Mouse (Mus musculus): ENCODE results near the gene Ubr3. TPM values are rescaled to one million over a fixed set of nuclear protein-coding genes. Genes with fewer than 3 reads are reported as not detected.
"Not testable (repeated sequence)": the region's sequence is repeated elsewhere in the genome, so short reads cannot be mapped to it uniquely, and the experiment has no call there.

Ubr3 gene
- total RNA-seq, 2 experiments from 2014 or later = 72.6 to 78.7 TPM

DNA sequence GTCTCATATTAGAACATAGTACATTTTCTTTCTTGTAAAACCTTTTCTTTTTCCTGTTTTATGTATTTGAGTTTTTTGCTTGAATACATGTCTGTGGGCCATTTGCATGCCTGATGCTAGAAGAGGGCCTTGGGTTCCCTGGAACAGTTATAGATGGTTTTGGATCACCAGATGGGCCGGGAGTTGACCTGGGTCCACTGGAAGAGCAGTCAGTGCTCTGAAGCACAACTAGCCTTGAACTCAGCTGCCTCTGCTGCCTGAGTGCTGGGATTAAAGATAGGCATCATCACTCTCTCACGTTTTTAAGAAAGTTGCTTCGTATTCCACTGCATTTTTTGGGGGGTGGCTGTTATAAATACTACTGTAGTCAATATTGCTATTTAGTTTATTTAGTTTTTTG, 6.5 kb downstream of the Ubr3 start:
- no peak for DNase-seq (ENCODE audit: low spot score in 2 of 2)

DNA sequence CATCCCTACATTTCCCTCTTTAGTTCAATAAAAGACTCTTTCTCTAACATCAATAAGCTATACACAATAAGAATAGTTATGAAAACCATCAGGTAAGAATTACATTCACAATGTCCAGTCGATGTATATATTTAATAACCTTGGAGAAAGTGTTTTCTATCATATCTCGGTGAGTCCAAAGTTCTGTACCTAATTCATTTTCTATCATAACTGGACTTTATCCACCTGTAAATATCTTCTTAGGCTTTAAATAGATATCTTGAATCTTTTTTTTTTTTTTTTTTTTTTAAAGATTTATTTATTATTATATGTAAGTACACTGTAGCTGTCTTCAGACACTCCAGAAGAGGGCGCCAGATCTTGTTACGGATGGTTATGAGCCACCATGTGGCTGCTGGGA, 10.3 kb downstream of the Ubr3 start:
- DNase-seq (ENCODE audit: low spot score in 2 of 2) = not testable (repeated sequence)

DNA sequence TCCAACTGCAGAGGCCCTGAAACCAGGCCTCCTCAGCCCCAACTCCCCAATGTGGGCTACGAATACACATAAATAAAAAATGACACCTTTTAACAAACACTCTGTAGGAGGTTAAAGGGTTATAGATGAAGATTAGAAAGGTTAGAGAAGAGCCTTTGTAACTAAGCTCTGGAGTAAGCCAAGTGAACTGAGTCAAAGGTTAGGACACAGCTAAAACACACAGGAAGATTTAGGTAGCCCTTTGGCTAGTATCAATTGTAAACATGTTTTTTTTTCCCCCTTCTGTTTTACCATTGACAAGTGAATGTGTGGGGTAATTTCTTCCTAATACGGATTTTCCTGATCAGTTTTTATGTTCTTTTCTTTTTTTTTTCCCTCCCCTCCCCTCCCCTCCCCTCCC, 15.8 kb downstream of the Ubr3 start:
- DNase-seq (ENCODE audit: low spot score in 2 of 2) = no peak

DNA sequence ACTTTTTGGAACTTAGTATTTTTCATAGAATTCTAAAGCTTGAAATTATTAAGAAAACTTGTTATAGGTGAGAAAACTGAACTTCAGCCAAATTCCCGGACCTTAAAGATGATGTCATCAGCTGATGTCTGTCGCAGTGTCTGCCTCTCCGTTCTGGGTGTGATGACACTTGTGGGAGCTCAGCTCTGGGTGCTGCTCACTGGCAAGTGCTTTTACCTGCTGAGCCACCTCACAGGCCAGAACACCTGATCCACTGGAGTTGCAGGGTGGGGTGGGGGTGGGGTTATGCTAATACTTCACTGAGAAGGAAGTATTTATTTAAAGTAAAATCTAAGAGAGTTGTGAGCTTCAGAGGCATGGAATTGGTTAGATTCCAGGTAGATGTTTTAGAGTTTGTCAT, 20.3 kb downstream of the Ubr3 start:
- no peak for DNase-seq (ENCODE audit: low spot score in 2 of 2)

DNA sequence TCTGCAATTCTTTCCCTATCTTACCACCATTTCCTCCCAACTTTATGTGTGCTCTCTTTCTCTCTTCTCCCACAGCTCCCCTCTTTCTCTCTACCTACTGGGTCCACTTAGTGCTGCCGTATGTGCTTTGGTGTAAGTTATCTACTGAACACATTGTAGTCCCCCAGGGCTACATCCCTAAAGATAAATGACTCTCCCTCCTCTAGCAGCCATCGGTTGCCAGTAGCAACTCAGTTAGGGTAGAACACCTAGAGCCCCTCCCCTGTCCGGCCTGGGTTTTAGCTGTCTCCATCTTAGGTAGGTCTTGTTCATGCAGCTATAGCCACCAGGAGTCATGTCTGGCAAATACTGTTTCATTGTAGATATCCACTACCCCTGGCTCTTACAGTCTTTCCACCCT, 27.9 kb downstream of the Ubr3 start:
- no peak for DNase-seq (ENCODE audit: low spot score in 2 of 2)

DNA sequence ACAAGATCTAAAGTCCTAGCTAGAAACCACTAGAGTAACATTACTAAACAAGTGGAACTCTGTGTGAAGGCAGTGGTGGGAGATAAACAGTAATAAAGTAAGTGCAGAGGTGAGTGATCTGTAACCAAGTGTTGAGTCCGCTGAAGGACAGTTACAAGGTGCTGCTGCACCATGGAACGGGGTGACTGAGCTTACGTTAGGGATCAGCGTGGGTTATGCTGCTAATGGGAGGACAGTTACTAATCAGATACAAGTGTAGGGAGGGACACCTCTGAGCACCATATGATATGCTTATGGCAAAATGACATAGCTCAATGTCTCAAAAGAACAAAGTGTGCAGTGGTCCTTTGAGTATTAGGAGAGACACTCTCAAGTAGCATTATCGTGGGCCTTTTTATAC, 39.3 kb downstream of the Ubr3 start:
- DNase-seq (ENCODE audit: low spot score in 2 of 2) = no peak

DNA sequence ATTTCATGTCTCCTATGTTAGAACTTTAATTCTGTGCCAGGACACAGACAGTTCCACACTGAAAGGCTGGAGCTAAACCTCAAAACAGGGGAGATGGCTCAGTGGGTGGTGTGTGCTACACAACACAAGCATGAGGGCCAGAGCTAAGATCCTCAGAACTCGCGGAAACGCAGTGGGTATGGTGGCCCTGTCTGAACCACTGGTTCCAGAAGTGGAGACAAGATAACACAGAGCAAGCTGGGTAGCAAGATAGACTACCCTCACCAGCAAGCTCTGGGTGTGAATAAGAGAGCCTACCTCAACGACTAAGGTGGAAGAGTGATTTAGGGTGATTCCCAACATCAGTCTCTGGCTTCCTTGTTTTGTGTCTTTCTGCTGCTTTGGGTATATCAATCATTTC, 42.2 kb downstream of the Ubr3 start:
- no peak for DNase-seq (ENCODE audit: low spot score in 2 of 2)

DNA sequence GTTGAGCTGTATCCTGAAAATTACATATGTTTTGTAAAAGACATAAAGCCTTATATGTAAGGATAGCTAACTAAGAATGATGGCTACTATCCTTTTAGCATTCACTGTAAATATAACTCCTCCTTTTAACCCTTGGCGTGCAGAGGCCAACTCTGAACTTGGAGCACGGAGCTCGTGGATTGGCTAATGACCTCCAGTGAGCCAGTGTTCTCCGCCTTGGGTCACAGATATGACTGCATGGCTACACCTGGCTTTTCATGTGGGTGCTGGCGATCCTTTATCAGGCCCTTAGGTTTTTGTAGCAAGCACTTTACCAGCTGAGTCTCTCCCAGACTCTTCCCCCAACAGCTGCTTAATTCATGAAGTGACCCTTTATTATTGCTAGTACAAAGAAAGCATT, 42.6 kb downstream of the Ubr3 start:
- no peak for DNase-seq (ENCODE audit: low spot score in 2 of 2)

DNA sequence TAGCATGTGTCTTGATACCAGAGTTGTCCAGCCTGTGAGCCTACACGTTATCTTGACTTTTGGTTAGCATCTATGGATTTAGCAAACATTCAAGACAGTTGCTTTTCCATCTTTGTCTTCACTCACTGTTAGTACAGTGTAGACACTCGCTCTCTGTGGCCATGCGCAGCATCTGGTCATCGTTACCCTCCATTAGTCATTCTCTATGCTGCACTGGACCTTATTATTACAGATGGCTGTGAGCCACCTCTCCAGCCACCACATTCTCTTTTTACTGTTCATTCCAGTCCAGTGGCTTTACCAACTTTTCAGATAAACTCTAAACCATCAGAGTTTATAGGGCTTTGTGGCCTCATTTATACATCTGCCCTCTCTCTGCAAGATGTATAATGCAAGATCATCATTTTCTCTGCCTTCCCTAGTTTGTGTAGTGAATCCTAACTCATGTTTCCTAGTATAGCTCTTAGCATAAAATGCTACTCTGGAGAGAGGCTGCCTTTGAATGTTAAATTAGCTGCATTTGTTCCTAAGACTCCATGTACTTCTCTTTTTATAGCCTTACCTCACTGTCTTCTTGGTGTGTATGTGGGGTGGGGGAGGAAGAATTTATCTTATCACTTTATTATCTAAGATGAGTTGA, 44.5 kb downstream of the Ubr3 start:
- no peak for DNase-seq (ENCODE audit: low spot score in 2 of 2)

DNA sequence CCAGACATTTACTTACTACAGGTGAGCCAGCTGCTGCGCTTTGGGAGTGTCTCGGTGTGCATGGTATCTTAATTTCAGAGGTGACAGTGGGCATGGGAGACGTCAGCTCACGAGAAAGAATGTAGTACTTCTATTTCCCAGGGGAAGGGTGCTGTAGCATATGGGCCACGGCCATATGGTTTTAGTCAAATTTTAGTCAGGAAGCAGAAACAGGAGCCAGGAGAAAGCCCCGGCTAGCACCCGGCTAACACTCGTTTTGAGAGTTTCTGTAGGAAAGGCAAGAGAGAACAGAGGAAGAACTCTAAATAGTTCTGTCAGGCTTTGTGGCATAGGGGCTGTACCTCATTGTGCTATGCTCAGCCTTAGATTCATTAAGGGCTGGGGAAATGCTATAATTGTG, 55.8 kb downstream of the Ubr3 start:
- DNase-seq (ENCODE audit: low spot score in 2 of 2) = no peak

DNA sequence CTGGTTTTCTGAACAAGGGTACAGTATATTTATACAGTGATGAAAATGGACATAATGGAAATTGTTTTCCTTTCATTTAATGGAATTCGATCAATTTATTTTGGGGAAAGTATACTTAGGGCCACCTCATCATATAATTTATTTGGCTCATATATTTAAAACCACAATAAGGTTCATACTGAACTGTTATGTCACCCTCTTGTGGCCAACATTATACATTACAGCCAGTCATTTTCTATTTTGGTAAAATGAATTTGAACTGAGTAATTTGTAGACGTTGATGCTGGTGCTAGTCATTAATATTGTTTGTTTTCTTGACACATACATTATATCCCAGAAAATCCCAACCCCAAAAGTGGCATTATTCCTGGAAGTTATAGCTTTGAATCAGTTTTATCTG, 58.6 kb downstream of the Ubr3 start:
- DNase-seq (ENCODE audit: low spot score in 2 of 2) = no peak

DNA sequence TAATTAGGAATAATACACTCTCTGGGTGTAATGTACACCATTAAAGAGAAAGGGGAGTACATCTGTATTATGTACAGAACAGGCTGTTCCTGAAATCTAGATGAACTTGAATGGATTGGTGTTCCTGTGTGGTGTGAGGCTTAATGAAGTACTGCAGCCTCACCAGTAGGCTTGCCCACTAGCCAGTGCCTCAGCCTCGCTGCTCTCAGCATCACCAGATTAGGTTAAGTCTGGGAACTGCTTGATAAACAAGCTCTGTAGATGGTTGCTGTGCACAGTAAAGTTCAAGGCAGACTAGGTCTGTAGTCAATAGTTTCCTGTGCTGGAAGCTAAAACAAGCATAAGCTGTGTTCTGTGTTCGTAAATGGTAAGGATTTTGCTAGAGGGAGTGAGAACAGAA, 60.6 kb downstream of the Ubr3 start:
- DNase-seq (ENCODE audit: low spot score in 2 of 2) = no peak

DNA sequence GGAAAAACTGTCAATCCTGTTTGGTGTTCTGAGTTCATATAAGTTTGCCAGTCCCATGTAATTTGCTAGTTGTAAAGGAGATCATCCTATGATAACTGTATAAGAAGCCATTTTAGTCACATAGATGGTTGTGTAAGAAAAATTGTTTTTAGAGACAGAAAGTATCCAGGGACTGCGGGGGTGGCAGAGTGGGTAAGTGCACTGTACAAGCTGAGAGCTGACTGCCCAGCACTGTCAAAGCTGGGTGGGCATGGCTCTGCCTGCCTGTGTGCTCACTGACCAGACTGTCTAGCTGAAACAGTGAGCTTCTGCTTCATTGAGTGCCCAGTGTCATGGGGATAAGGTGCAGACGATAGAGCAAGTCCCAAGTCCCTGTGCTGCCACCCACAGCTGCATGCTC, 77.8 kb downstream of the Ubr3 start:
- DNase-seq (ENCODE audit: low spot score in 2 of 2) = no peak

DNA sequence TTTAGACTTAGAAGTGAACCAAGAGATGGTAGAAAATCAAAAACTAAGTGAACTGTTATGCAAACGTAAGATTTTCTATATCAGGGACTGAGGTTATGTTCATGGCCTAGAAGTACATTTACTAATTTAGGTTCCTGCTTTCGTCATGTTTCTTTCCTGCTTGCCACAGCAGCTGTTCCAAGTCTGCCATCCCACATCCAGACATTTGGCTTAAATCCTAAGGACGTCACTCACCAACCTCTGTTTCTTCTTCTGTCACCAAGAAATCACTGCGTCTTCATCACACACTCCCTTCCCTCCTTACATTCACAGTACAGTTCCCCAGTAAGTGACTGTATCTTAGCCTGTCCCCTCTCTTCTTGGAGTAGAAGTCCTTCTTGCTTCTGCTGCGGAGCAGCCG, 92.2 kb downstream of the Ubr3 start:
- no peak for DNase-seq (ENCODE audit: low spot score in 2 of 2)

DNA sequence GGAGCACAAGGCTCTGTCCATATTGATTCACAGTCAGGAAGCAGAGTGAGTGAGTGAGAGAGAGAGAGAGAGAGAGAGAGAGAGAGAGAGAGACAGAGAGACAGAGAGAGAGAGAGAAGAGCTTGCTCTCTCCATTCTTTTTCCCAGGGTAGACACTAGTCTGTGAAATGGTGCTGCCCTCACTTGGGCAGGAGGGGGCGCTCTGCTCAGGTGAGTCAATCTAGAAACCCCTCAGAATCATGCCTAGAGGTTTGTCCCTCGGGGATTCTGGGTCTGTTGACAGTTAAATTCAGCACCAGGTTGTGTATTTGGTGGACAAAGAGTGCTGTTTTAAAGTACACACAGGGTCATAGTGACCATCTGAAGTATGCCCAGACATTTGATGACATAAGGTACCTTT, 93.6 kb downstream of the Ubr3 start:
- no peak for DNase-seq (ENCODE audit: low spot score in 2 of 2)

DNA sequence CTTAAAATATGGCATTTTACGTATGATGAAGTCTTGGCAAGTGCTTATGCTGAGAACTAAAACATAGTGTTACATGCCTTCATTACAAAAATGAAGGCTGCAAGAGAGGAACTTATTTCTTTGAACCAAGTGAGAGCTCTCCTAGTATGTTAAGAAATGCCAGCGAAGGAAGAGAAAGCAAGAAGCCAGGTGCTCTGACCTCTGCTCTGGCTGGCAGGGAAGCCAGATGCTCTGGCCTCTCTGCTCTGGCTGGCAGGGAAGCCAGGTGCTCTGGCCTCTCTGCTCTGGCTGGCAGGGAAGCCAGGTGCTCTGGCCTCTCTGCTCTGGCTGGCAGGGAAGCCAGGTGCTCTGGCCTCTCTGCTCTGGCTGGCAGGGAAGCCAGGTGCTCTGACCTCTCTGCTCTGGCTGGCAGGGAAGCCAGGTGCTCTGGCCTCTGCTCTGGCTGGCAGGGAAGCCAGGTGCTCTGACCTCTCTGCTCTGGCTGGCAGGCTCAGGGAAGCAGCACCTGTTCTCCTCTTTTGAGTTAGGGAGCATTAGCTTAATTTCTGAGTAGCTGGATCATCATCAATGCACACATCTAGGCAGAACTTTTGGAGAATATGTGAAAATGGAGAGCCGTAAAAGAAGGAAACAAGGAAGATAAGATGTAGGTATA, 97.2 kb downstream of the Ubr3 start:
- DNase-seq (ENCODE audit: low spot score in 2 of 2) = not testable (repeated sequence)

DNA sequence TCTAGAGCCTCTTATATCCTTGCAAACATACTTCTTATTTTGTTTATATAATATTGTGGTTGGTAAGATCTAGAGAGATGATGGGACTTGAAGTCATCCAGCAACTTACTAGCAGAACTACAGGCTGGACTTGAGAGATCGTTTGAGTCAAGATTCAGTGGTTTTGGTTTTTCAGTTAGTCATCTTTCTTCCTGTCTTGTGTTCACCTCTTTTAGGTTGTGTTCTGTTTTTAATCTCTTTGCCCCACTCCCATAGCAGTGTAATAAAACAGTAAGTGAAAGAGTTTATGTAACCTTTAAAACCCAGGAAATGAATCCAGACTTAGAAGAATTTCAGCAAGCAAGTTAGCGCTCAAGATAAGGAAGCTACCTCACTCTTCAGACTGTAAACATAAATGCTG, 97.7 kb downstream of the Ubr3 start:
- DNase-seq (ENCODE audit: low spot score in 2 of 2) = no peak

DNA sequence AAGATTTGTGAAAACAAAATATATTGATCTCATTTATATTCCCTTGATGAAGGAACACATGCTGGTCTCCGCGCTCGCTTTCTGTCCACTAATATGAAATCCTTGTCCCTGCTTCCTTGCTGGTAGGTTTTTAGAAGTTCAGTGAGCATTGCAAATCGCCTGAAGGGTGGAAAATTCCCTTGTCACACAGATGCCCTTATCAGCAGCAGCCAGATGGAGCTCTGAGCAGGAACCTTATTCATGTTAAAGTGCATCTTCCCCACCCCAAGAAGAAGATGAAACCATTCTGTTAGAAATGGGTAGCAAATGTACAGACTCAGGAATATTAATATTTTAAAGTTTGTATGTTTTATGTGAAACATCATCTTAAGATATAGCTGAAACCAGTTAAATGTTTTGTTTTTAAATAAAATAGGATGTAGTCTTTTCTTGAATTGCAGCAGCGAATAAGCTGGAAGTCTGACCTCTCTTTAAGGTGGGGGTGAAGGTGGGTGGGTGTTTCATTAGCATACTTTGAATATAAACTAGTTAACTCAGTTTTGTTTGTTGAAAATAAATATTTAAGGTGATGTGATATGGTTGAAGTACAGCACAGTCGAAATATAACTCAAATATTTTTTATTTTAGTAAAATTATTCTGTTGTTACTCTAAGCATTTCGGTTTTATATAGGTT, 102.2 kb downstream of the Ubr3 start:
- no peak for DNase-seq (ENCODE audit: low spot score in 2 of 2)

DNA sequence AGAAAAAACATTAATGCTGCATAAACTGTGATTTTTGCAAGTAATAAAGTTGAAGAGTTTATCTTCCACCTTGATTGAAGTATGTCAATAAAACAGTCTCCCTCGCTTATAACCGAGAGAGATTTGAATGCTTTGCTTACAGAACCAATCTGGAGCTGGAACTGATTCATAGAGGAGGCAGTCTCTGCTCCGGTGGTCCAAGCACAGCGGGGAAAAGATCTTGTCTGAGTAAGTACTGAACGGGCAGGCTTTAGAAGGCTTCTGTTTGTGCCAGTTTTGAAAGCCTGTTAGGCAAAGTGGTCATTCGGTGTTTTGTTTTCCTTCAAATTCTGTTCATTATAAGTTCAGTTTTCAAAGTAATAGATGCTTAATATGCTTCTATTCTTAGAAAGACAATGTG, 103.3 kb downstream of the Ubr3 start:
- DNase-seq (ENCODE audit: low spot score in 2 of 2) = no peak

DNA sequence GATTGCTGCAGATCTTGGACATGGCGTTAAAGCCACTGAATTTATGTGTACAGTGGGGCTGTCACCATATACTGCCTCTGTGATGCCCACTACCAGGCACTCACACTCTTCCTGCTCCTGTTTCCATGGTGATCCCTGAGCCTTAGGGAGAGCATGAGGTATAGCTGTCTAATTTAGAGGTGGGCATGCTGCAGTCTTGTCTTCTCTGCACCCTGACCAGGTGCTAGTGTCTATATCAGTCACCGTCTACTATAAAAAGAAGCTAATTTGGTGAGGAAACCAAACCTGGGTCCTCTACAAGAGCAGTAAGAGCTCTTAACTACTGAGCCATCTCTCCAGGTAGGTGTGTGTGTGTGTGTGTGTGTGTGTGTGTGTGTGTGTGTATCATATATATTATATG, 109.4 kb downstream of the Ubr3 start:
- no peak for DNase-seq (ENCODE audit: low spot score in 2 of 2)

DNA sequence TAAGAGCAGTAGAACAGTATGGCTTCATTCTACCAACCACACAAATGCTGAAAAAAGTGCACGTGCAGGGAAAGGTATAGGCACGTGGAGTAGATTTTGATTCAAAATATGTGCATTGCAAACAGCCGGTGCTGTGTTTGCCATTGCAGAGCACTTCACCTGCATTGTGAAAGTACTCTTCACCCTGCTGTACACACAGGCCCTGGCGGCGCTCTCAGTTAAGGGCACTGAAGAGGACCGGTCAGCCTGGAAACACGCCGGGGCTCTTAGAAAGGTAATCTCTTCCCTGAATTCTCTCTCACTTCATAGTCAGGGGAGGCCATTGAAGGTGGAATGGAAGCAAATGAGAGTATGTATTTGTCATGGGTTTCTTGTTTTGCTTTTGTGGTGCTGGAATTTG, 115.9 kb downstream of the Ubr3 start:
- DNase-seq (ENCODE audit: low spot score in 2 of 2) = no peak

DNA sequence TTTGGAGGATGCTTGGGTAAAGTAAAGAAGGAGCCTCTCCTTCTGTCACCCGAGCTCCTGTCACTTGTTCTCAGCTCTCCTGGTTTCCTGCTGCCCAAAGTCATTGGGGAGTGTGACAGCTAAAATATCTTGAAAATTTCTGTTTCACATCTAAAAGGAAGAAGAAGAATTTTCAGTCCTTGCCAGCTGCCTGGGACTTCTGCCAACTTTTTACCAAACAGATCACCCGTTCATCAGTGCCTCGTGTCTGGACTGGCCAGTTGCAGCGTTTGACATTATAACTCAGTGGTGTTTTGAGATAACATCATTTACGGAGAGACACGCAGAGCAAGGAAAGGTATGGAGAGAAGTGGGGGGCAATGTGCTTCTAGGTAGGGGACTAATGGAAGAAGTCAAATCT, 121.2 kb downstream of the Ubr3 start:
- DNase-seq (ENCODE audit: low spot score in 2 of 2) = no peak

DNA sequence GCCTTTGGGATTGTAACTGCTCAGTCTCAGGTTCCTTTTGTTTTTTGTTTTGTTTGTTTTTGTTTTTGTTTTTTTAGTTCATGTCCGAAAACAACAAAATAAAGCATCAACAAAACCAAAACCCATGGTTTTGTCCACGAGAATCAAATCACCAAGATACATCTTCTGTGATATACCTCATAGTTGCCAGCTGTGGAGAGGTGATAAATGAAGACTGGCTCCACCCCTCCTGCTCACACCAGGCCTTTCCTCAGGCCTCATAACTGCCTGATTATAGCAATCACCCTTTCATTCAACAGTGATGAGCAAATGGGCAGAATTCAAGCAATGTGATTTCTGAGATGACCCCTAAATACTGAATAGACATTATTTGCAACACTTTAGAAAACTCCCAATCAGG, 127.4 kb downstream of the Ubr3 start:
- DNase-seq (ENCODE audit: low spot score in 2 of 2) = no peak
